Comparison of ENCODE assay signal across 8 mouse cellular contexts in the genomic region with DNA sequence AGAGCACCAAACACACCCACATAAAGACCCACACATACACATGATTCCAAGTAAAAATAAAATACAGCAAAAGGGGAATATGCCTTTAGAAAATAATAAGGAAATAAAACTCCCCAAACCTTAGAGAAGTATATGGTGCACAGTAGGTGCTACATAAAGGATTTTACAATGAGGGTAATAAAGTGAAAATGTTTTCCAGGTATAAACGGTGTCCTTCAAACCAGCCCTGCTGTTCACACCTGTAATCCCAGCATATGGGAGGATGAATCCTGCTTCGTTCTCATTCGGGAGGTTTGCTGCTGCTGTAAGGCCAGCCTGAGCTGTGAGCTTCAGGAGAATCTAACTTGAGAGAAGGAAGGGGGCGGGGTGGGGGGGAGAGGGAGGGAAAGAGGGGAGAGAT. TPM values are rescaled to one million over a fixed set of nuclear protein-coding genes. Genes with fewer than 3 reads are reported as not detected.
DNase-seq lines count a peak whose midpoint lies in the region; ATAC-seq lines count a peak whose summit lies in the region.

No protein-coding gene starts in this region.

- H3K9me3 ChIP-seq in kidney, embryonic 15.5 days (replicated peaks), result no peaks in the 10 kb centered on the region
- no peaks in the 10 kb centered on the region for H3K9me3 ChIP-seq in embryonic facial prominence, embryonic 10.5 days
- H3K9me3 ChIP-seq in hindbrain, embryonic 15.5 days, result no peaks in the 10 kb centered on the region
- H3K9me3 ChIP-seq in midbrain, embryonic 13.5 days, result no peaks in the 10 kb centered on the region

- H3K4me1 ChIP-seq in kidney, embryonic 15.5 days, result peaks cover 13% of the 10 kb centered on the region
- H3K4me1 ChIP-seq in embryonic facial prominence, embryonic 10.5 days, result peaks cover 24% of the 10 kb centered on the region
- peaks cover 7% of the 10 kb centered on the region for H3K4me1 ChIP-seq in hindbrain, embryonic 15.5 days (replicated peaks)
- H3K4me1 ChIP-seq in midbrain, embryonic 13.5 days (replicated peaks), result peaks cover 12% of the 10 kb centered on the region

- H3K36me3 ChIP-seq in kidney, embryonic 15.5 days, result no peaks in the 10 kb centered on the region
- H3K36me3 ChIP-seq in embryonic facial prominence, embryonic 10.5 days (replicated peaks), result no peaks in the 10 kb centered on the region
- no peaks in the 10 kb centered on the region for H3K36me3 ChIP-seq in hindbrain, embryonic 15.5 days
- no peaks in the 10 kb centered on the region for H3K36me3 ChIP-seq in midbrain, embryonic 13.5 days

- H3K27me3 ChIP-seq in kidney, embryonic 15.5 days, result peaks cover 16% of the 10 kb centered on the region
- H3K27me3 ChIP-seq in embryonic facial prominence, embryonic 10.5 days (replicated peaks; ENCODE audit: low read depth, poor library complexity, severe bottlenecking), result peaks cover 24% of the 10 kb centered on the region; the same call in 1 of the 2 replicates
- peaks cover 19% of the 10 kb centered on the region; the same call in 1 of the 2 replicates for H3K27me3 ChIP-seq in hindbrain, embryonic 15.5 days
- peaks cover 20% of the 10 kb centered on the region for H3K27me3 ChIP-seq in midbrain, embryonic 13.5 days

- 3% methylated on average over 4 of the region's 4 CpGs for WGBS in kidney, embryonic 15.5 days
- 8% methylated on average over 4 of the region's 4 CpGs for WGBS in embryonic facial prominence, embryonic 10.5 days
- 7% methylated on average over 4 of the region's 4 CpGs for WGBS in hindbrain, embryonic 15.5 days
- WGBS in midbrain, embryonic 13.5 days, result 4% methylated on average over 4 of the region's 4 CpGs

- H3K27ac ChIP-seq in kidney, embryonic 15.5 days, result no peak overlapping the region
- 0 out of 2 replicates have a peak overlapping the region, but pooled peaks have one; percentile 16 for H3K27ac ChIP-seq in embryonic facial prominence, embryonic 10.5 days (replicated peaks)
- H3K27ac ChIP-seq in hindbrain, embryonic 15.5 days (replicated peaks), result no peak overlapping the region
- no peak overlapping the region for H3K27ac ChIP-seq in midbrain, embryonic 13.5 days

- ATAC-seq in kidney, embryonic 15.5 days (replicated peaks; ENCODE audit: low FRiP score), result no peak
- ATAC-seq in hindbrain, embryonic 15.5 days (ENCODE audit: low FRiP score, low read depth), result no peak
- no peak for ATAC-seq in midbrain, embryonic 13.5 days

- no peak for DNase-seq in kidney, postnatal 25 days
- DNase-seq in embryonic facial prominence, embryonic 10.5 days (ENCODE audit: low spot score), result no peak
- DNase-seq in ovary, postnatal 36 days (ENCODE audit: low spot score), result no peak
- no peak for DNase-seq in cerebellum, postnatal 10 days
- DNase-seq in natural killer cell, adult 2 months (ENCODE audit: low spot score in 2 of 2), result no peak

- H3K4me3 ChIP-seq in kidney, embryonic 15.5 days (replicated peaks), result peak overlapping the region; percentile 32
- H3K4me3 ChIP-seq in embryonic facial prominence, embryonic 10.5 days, result peak overlapping the region; percentile 57
- H3K4me3 ChIP-seq in hindbrain, embryonic 15.5 days, result peak overlapping the region; percentile 20; the same call in 1 of the 2 replicates
- H3K4me3 ChIP-seq in midbrain, embryonic 13.5 days (replicated peaks), result peak overlapping the region; percentile 25; the same call in 1 of the 2 replicates

- peak overlapping the region; percentile 61 for H3K4me2 ChIP-seq in kidney, embryonic 15.5 days
- peak overlapping the region; percentile 55 for H3K4me2 ChIP-seq in hindbrain, embryonic 15.5 days
- peak overlapping the region; percentile 51 for H3K4me2 ChIP-seq in midbrain, embryonic 13.5 days (replicated peaks)

- H3K9ac ChIP-seq in kidney, embryonic 15.5 days, result 0 out of 2 replicates have a peak overlapping the region, but pooled peaks have one; percentile 4
- no peak overlapping the region for H3K9ac ChIP-seq in hindbrain, embryonic 15.5 days
- peak overlapping the region; percentile 19; the same call in 1 of the 2 replicates for H3K9ac ChIP-seq in midbrain, embryonic 13.5 days (replicated peaks)

RNA-seq across cellular contexts. Expression of a gene that starts 0.4 kb away (rescaled TPM):
- 0.48 and 1.2 TPM in 2 replicates for polyA plus RNA-seq in kidney, embryonic 15.5 days (2015; fragmentation: Nextera tagmentation; extraction: Ambion mirVana)
- 0.66 and 0.73 TPM in 2 replicates for polyA plus RNA-seq in embryonic facial prominence, embryonic 10.5 days (2016; fragmentation: Nextera tagmentation; extraction: Ambion mirVana)
- 0.87 and 0.91 TPM in 2 replicates for polyA plus RNA-seq in hindbrain, embryonic 15.5 days (2015; fragmentation: Nextera tagmentation; extraction: Ambion mirVana)
- polyA plus RNA-seq in midbrain, embryonic 13.5 days (2015; fragmentation: Nextera tagmentation; extraction: Ambion mirVana), result 0.40 and 0.50 TPM in 2 replicates

RNA-seq across cellular contexts. Expression of a gene that starts 9.3 kb away (rescaled TPM):
- 1.6 and 1.8 TPM in 2 replicates for polyA plus RNA-seq in kidney, embryonic 15.5 days (2015; fragmentation: Nextera tagmentation; extraction: Ambion mirVana)
- 1.8 TPM in 2 replicates for polyA plus RNA-seq in embryonic facial prominence, embryonic 10.5 days (2016; fragmentation: Nextera tagmentation; extraction: Ambion mirVana)
- polyA plus RNA-seq in hindbrain, embryonic 15.5 days (2015; fragmentation: Nextera tagmentation; extraction: Ambion mirVana), result 8.6 and 10.3 TPM in 2 replicates
- polyA plus RNA-seq in midbrain, embryonic 13.5 days (2015; fragmentation: Nextera tagmentation; extraction: Ambion mirVana), result 8.5 and 9.0 TPM in 2 replicates

RNA-seq across cellular contexts. Expression of a gene that starts 21.8 kb away (rescaled TPM):
- polyA plus RNA-seq in kidney, embryonic 15.5 days (2015; fragmentation: Nextera tagmentation; extraction: Ambion mirVana), result 19.4 and 21.4 TPM in 2 replicates
- polyA plus RNA-seq in embryonic facial prominence, embryonic 10.5 days (2016; fragmentation: Nextera tagmentation; extraction: Ambion mirVana), result 10.8 and 12.3 TPM in 2 replicates
- 33.0 and 37.9 TPM in 2 replicates for polyA plus RNA-seq in hindbrain, embryonic 15.5 days (2015; fragmentation: Nextera tagmentation; extraction: Ambion mirVana)
- 17.5 and 18.4 TPM in 2 replicates for polyA plus RNA-seq in midbrain, embryonic 13.5 days (2015; fragmentation: Nextera tagmentation; extraction: Ambion mirVana)

RNA-seq across cellular contexts. Expression of a gene that starts 35.8 kb away (rescaled TPM):
- polyA plus RNA-seq in kidney, embryonic 15.5 days (2015; fragmentation: Nextera tagmentation; extraction: Ambion mirVana), result 0.72 and 1.00 TPM in 2 replicates
- 0.48 and 0.55 TPM in 2 replicates for polyA plus RNA-seq in embryonic facial prominence, embryonic 10.5 days (2016; fragmentation: Nextera tagmentation; extraction: Ambion mirVana)
- polyA plus RNA-seq in hindbrain, embryonic 15.5 days (2015; fragmentation: Nextera tagmentation; extraction: Ambion mirVana), result 0.46 and 0.70 TPM in 2 replicates
- polyA plus RNA-seq in midbrain, embryonic 13.5 days (2015; fragmentation: Nextera tagmentation; extraction: Ambion mirVana), result 0.54 and 0.93 TPM in 2 replicates

RNA-seq across cellular contexts. Expression of a gene that starts 36.0 kb away (rescaled TPM):
- 3.4 and 4.0 TPM in 2 replicates for polyA plus RNA-seq in kidney, embryonic 15.5 days (2015; fragmentation: Nextera tagmentation; extraction: Ambion mirVana)
- 3.3 and 4.1 TPM in 2 replicates for polyA plus RNA-seq in embryonic facial prominence, embryonic 10.5 days (2016; fragmentation: Nextera tagmentation; extraction: Ambion mirVana)
- polyA plus RNA-seq in hindbrain, embryonic 15.5 days (2015; fragmentation: Nextera tagmentation; extraction: Ambion mirVana), result 9.5 and 11.9 TPM in 2 replicates
- polyA plus RNA-seq in midbrain, embryonic 13.5 days (2015; fragmentation: Nextera tagmentation; extraction: Ambion mirVana), result 9.4 and 9.9 TPM in 2 replicates
